Mouse (Mus musculus) embryonic fibroblast, embryonic 13.5 days (primary cell): ENCODE results near the gene Mat2b.

Source experiments
- CTCF ChIP-seq: IDR thresholded peaks from 2 replicates; pipeline ENCODE4 v1.5.1; 2011; ENCODE audit warnings: mild to moderate bottlenecking, control low read depth, low read length, moderate library complexity, borderline replicate concordance; ENCODE audit not compliant: insufficient read depth
- POLR2A ChIP-seq: IDR thresholded peaks from 2 replicates; pipeline ENCODE4 v1.6.1; 2011; ENCODE audit warnings: low read depth, mild to moderate bottlenecking, control low read depth, low read length, moderate library complexity

- TF ChIP-seq CTCF (no peak), POLR2A (no peak)
Observed at GRCm38 (mm10) chr11:40649726-40650445, 45.1 kb downstream of the Mat2b start.
